Mouse (Mus musculus) brain, adult 2 months (tissue): ENCODE results near the gene 1600014C10Rik.

Experiments
- DNase-seq: peaks from one replicate; pipeline ENCODE4 v3.0.0; 2011; ENCODE audit warnings: low read depth, low spot score

1600014C10Rik gene

DNA sequence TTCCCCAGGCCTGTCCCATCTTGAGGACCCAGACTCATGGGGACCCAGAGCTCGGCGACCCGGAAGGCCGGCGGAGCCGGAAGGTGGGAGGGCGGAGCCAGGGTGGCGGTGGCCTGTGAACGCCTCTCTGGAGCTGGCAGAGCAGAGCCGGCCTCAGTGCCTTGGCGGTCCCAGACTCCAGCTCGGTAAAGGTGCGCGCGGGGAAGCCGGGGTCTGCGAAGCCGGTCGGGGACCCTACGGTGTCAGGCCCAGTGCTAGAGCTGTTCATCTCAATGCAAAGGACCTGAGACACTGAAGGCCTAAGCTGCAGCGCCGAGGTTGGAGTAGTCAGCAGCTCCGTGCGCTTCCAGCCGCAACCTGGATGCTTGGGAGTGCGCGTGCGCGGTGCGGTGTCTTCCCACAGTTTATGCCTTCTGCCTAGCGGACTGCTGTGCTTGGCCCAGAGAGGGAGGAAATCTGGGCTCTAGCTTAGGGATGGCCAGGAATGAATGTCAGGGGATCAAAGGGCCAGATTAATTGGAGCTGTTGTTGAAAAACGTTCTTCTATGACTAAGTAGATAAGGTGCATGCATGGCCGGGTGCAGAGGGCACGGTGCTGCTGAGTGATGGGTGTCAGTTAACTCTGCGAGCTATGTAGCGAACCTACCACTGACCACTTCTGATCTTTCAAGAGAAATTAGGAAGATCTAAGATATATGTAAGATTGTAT, 846 bp downstream of the 1600014C10Rik start:
- DNase-seq: peak; percentile 97

DNA sequence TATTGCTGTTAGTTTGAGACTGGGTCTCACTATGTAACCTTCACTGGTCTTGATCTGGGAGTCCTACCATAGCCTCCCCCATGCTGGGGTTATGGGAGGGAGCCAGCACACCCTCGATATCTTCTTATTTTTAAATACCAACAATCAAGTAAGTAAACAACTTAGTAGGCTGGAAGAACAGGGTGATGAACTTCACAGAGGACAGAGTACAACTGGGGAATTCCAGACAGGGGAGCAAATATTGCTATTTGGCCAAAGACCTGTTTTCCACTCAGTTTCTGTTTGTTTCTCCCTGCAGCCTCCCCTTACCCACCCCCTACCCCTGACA, 1.4 kb downstream of the 1600014C10Rik start:
- no peak for DNase-seq

DNA sequence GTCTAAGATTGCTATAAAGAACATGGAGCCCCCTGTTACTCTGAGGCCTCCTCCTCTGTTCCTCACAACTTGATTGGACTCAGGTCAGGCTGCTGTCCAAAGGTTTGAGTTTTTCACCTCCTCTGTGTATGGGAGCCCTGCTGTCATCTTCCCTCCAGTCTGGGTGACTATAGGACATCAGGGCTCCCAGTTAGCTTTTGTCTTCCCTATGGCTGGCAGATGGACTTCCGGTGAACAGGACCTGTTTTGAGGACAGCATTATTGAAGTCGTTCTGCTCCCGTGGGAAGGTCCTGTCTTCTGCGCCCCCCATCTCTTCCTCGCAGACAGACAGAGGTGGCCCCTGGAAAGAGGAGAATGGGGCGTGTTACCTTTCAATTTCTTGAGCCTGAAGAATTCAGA, 1.8 kb downstream of the 1600014C10Rik start:
- DNase-seq: no peak

DNA sequence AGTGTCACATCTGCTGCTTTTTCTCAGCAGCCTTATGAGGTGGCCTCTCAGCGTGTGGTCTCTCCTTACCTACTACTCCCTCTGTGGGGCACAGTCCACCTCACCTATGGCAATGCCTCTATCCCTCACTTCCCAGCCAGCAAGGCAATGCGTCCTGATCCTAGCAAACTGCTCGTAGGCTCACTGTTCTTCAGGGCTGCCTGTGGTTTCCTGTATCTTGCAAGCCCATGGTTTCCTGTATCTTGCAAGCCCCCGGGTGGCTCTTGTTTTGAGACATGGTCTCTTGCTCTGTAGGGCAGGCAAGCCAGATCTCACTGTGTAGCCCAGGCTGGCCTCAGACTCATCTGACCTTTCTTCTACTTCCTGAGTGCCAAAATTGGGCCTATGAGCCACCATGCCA, 3.8 kb downstream of the 1600014C10Rik start:
- no peak for DNase-seq

DNA sequence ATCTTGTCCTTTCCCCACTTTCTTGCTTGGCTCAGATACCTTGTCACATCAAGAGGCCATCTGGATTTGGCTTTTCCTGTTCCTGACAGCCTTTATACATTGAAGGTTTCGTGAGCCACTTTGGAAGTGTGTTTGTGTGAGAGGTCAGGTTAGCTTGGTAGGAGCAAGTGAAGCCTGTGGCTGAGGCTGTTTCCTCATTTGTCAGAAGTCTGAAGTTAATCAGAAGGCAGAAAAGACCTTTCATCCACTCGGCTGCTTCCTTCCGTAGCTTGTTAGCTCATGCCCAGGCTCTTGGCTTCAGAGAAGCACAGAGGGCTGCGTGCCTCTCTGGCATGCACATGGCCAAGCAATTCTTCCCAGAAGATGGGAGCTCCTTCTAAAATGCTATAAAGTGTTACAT, 4.8 kb downstream of the 1600014C10Rik start:
- peak; percentile 19 for DNase-seq

DNA sequence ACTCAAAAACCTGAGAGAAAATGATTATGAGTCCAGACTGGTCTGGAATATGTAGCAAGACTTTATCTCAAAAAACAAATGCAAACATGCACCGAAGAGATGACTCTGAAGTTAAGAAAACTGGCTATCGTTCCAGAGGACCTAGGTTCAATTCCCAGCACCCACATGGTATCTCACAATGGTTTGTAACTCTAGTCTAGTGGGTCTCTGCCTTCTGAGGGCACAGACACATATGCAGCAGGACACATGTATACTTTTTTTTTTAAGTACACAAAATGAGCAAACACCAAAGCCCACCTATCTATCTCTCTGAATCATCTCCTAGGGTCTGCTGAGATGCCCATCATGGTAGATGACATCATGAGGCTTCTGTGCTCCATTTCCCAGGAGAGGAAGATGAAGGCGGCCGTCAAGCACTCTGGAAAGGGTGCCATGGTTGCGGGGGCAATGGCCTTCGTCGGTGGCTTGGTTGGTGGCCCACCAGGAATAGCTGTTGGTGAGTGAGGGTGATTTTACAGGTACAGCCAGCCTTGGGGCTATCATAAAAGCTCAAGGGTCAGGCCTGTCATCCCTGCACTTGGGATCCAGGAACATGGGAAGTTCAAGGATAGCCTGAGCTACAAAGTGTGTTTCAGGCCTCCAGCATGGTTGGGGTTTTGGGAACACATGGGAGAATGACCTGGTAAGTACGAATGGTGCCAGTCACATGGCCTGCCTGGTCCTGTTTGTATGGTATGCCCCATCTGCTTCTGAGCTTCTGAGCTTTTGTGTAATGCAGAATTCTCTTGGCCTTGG, 5.5 kb downstream of the 1600014C10Rik start:
- no peak for DNase-seq

DNA sequence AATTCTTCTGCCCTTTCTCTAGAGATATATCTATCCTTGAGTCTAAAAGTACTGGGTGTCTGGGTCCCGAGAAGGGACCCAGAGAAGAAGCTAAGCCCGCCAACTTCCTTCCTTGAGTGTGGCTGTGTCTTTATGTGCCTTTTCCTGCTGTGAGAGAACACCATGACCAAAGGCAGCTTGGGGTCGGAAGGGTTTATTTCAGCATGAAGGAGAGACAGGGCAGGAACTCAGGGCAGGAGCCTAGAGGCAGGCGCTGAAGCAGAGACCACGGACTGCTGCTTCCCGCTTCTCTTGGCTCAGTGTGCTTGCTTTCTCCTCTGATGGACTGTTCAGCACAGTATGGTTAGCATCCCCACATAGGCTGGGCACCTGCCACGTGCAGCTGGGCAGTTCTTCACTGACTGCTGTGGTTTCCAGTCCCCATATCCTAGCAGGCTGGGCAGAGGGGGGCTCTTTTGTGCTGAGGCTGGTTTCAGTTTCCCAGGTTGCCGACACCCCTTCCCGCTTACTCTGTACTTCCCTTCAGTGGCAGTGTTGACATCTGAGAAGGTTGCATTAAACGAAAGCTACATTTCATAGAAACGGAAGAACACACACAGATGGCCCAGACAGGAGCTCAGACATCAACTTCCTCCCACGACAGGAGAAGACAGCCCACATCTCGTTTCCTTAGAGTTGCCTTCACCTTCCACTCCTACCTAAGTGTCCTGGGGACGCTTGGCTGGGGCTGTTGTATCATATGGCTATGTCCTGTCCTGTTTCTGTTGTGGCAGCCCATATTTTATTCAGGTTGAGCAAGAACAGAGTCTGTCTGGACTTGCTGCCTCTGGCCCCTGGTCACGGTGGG, 6.3 kb downstream of the 1600014C10Rik start:
- DNase-seq: peak; percentile 59

DNA sequence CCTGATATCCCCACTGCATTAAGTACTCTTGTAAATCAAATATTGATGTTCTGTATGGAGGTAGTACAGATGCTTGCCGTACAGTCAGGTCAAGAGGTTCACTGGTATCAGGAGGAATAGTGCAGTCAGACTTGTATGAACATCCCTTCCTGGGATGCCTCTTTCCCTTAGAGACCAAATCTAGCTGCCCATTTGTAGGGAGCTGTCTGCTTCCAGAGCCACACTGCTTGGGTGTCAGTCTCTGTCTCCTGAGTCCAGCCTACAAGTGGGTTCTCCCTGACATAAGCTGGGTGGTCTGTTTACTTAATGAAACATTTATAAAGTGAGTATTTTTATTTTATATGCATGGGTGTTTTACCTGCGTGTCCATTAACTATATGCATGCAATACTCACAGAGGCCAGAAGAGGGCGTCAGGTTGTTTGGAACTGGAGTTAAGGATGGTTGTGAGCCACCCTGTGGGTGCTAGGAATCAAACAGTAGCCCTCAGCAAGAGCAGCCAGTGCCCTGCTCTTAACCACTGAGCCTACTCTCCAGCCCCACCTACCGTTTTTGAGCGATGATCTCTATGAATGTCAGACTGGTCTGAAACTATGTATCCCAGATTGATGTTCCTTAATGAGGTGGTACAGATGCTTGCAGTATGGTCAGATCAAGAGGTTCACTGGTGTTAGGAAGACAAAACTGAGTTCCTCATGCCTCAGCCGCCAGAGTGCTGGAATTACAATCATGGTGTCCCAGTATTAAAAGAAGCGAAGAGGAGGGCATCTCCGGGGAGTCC, 7.2 kb downstream of the 1600014C10Rik start:
- DNase-seq: no peak

DNA sequence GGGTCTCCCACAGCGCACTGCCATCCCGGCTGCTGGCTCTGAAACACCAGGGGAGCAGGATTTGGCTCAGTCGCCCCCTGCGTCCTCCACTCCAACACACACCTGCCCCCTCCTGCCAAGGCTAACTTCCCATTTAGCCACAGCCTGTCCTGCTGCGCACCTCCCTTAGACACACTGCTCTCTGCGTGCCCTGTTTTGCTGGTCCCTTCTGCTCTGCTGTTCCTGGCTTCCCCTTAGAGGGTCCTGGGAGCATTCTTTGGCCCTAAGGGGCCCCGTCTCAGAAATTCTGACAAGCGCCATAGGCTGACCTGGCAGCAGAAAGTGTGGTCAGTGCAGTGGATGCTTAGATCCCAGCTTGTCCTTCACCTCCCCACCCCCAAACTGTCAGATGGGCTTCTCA, 8.1 kb downstream of the 1600014C10Rik start:
- no peak for DNase-seq

DNA sequence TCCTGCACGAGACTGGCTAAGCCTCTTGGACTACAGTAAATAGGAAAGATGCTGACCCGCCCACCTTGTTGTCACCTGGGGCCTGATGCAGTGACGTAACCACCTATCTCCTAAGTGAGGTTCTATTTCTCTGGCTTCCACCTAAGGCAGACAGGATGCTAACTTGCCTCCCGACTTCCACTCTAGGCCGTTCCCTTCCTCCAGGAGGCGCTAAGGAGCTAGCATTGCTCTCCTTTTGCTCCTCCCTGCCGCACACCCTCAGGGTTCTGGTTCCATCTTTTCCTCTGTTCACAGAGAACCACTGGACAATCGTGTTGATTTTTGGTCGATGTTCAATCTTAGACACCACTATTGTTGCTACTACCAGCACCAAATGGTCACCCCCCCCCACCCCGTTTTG, 8.6 kb downstream of the 1600014C10Rik start:
- DNase-seq: peak; percentile 27

DNA sequence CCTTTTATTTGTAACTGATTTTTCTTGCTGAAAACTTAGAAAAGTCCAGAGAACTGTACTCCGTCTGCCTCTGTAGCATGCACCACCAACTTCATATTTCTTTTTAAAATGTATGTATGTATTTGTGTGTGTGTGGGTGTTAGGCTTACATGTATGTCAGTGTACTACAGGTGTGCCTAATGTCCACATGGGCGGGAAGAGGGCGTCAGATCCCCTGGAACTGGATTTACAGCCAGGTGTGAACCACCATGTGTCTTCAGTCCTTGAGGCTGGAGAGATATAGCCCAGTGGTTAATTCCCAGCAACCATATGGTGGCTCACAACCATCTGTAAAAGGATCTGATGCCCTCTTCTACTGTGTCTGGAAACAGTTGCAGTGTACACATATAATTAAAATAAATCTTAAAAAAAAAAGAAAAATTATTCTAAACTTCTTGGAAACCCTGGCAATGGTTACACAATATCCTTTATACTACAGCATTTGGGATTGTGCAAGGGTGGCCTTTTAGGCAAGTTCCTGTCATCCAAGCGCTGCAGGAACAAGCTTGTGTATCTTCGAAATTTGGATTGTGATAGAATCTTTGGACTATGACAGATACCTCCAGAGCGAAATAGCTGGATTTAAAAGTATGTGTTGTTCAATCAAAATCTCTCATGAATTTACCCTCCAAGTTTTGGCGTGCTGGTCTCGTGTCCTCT, 17.0 kb downstream of the 1600014C10Rik start:
- DNase-seq: no peak

DNA sequence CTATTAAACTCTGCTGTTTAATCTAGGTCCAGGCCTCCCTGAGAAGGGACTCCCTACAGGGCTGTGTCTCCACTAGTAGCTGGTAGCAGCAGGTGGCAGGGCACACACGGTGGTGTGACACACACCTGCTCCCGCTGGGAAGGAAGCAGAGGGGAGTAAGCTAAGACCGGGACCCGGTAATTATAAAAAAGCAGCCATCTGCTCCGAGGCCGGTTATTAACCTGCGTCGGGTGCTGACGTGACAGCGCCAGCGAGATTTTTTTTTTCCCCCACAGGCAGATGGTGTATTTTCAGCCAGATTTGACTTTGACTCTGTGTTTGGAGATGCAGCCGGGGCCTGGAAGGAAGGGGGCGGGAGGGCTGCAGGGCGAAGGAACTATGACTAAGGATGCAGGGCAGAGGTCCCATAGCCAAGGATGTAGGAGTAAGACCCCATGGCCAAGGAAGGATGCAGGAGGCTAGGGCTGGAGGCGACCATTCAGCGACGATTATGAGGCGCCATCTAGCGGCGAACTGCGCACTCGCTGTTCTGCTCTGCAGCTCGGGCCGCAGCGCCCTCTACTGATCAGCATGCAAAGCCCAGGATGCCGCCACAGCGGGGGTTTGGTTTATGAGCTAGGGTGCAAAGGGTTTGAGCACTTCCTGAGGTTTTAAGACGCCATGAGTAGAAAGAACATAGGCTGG, 17.7 kb downstream of the 1600014C10Rik start:
- peak; percentile 96 for DNase-seq

DNA sequence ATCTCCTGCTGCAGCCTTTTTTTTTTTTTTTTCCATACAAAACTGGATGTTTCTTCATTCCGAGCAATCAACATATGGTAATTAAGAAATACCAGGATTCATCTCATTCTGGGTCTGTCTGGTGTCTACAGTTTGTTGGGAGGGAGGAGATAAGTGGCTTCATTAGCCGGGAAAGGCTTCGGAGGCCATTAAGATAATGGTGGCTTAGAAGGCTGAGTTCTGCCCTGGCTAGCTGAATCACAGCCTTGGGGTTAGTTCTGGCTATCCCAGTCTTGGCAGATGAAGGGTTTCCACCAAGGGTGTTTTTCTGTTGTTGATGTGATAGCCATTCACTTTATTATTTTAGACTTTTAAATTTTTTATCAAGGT, 18.3 kb downstream of the 1600014C10Rik start:
- DNase-seq: no peak

DNA sequence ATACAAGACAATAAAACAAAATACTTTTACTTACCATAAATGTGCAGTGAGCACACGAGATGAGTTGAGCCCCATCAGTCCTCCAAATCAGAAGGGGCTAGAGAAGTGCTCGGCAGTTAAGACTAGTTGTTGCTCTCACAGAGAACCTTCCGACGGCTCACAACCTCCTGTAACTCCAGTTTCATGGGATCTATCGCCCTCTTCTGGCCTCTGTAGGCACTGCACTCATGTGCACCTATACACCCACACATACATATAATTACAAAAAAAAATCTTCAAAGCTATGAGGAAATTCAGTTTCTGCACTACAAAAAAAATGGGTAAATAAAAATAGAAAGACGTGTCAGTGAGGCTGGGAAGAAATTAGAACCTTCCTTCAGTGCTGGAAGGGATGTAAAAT, 21.3 kb downstream of the 1600014C10Rik start:
- DNase-seq: no peak

DNA sequence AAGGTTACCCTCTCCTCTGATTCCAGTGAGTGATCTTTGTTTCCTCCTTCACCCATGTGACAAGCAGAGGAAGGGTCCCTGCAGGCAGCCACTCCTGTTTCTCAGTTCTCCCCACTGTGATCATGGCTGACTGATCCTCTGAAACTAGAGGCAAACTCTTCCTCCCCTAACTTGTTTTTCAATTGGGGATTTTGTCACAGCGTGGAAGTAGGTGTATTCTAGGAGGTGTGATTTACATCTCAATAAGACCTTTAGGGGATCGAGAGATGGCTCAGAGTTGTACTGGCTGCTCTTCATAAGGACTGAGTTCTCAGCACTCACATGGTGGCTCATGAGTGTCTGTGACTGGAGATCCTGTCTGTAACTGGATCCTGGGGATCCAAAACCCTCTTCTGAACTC, 22.8 kb downstream of the 1600014C10Rik start:
- no peak for DNase-seq

DNA sequence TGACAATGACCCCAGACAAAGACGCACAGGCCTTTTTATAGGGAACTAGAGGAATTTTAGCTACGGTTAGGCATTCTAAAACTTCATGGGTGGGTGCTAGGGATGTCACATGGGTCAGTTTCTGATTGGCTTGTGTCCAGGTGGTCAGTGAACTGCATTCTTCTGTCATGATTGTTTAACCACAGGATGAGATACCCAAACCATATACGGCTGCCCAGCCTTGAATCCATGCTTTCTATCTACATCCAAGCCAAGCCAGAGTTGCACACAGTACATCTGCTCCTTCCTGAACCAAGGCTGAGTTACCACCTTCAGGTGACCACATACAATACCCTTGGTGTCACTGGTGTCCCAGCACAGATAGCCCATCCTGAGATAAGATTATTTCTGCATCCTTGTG, 23.5 kb downstream of the 1600014C10Rik start:
- no peak for DNase-seq

DNA sequence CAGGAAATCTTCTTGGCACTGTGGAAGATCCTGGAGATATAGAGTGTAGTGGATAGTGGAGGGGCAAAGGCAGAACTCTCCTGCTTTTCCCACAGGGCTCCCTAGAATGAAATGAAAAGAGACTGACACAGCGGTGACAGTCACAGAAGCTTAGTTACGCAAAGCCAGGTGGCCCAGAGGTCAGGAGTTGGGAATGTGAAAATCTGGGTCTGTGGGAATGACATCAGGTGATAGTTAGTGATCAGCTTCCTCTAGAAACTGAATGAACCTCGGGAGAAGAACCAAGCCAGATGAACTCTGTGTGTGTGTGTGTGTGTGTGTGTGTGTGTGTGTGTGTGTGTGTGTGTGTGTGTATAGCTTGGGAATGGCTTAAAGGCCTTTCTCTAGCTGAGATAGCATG, 26.0 kb downstream of the 1600014C10Rik start:
- DNase-seq: no peak

DNA sequence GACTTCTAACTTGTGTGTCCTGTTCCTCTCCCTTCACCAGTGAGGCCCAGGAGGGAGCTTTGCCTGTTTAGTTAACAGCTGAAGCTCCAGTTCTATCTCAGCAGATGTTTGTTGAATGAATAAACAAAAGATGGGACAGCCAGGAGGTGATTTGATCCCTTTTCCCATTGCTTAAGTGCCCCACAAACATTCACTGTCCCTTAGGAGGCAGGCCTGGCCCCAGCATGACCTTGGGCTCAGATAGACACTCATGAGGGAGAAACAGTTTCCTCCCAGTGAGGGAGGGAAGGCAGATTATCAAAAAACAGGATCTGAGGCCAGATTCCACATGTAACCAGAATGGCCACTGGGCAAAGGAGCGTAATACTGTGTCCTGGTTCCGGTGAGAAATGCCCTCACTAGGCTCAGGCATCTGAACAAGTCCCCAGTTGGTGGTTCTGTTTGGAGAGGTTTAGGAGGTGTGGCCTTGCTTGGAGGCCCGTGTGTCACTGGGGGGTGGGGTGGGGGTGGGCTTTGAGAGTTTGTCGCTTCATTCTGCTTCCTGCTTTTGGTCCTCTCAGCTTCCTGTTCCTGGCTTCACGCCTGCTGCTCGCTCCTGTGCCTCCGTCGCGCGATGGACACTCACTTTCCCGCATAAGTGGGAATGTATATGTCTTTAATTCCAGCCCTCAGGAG, 26.6 kb downstream of the 1600014C10Rik start:
- no peak for DNase-seq

DNA sequence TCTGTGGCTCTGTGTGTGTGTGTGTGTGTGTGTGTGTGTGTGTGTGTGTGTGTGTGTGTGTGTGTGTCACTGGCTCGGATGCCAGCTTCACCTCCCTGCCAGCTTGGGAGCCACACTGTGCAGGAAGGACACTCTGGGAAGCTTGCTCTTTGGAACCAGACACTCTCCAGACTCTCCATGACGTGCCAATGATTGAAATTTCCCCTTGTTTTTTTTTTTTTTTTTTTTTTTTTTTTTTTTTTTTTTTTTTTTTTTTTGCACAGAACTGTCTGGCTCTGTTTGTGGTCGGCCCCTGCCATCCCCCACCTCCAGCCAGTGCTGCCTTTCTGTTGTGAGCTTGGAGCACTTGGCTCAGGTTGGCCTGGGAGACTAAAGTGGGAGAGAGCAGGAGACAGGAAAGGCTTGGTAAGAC, 29.6 kb downstream of the 1600014C10Rik start:
- peak; percentile 82 for DNase-seq
